Mouse (Mus musculus): ENCODE results near the gene Clybl. TPM values are rescaled to one million over a fixed set of nuclear protein-coding genes. Genes with fewer than 3 reads are reported as not detected.

The Clybl gene
- polyA plus RNA-seq, 1 experiment from 2014 or later, result 22.1 TPM

DNA sequence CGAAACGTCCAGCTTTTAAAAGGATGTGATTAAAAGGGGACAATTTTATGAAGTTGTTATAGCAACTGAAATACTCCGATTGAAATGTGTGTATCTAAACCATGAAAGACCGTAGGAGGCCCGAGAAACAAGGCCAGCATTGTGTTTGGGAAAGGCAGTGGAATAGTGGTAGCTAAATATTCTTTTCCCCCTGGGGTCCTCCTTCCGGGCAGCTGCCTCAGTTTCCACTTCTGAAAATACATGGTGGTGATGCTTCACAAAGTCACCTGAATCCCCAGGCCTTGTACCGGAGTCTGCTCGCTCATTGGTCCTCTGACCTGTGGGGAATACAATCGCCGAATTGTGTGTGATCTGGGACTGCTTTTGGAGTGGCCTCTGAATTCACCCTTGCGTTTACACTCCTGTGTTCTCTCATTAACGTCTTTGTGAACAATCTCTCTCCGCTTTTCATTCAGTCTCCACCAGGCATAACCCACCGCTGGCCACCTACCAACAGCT is 46.0 kb downstream of the Clybl start:
- Histone ChIP-seq H3K4me1 (ENCODE audit: control insufficient read depth, low read depth, low read length) (peaks cover 3% of the 10 kb centered on the region; the same call in 1 of the 2 replicates), H3K36me3 (ENCODE audit: control insufficient read depth, insufficient read depth) (no peaks in the 10 kb centered on the region), H3K4me2 (ENCODE audit: low read depth, low read length) (no peak overlapping the region), H3K9me3 (replicated peaks; ENCODE audit: control insufficient read depth, low read length) (no peaks in the 10 kb centered on the region), H3K27ac (ENCODE audit: low read length) (no peak overlapping the region), H3K9ac (ENCODE audit: low read depth, low read length) (no peak overlapping the region), H3K4me3 (ENCODE audit: low read depth, low read length) (no peak overlapping the region), H3K27me3 (ENCODE audit: control insufficient read depth, insufficient read depth, low read depth, low read length) (no peaks in the 10 kb centered on the region; the same call in 1 of the 2 replicates)
- no peak for ATAC-seq (ENCODE audit: low read depth)
- 55% methylated on average over 14 of the region's 14 CpGs for WGBS (ENCODE audit: insufficient replicate concordance)

GRCm38 (mm10) chr14:122228816-122229551 is 47.5 kb downstream of the Clybl start:
- Histone ChIP-seq H3K27me3 (ENCODE audit: control insufficient read depth, insufficient read depth, low read depth, low read length) (no peaks in the 10 kb centered on the region; the same call in 1 of the 2 replicates), H3K4me1 (ENCODE audit: control insufficient read depth, low read depth, low read length) (no peaks in the 10 kb centered on the region), H3K36me3 (ENCODE audit: control insufficient read depth, insufficient read depth) (no peaks in the 10 kb centered on the region), H3K27ac (ENCODE audit: low read length) (no peak overlapping the region), H3K4me2 (ENCODE audit: low read depth, low read length) (no peak overlapping the region), H3K9ac (ENCODE audit: low read depth, low read length) (no peak overlapping the region), H3K9me3 (replicated peaks; ENCODE audit: control insufficient read depth, low read length) (no peaks in the 10 kb centered on the region), H3K4me3 (ENCODE audit: low read depth, low read length) (no peak overlapping the region)
- 37% methylated on average over 23 of the region's 23 CpGs for WGBS (ENCODE audit: insufficient replicate concordance)
- ATAC-seq (ENCODE audit: low read depth), result no peak

DNA sequence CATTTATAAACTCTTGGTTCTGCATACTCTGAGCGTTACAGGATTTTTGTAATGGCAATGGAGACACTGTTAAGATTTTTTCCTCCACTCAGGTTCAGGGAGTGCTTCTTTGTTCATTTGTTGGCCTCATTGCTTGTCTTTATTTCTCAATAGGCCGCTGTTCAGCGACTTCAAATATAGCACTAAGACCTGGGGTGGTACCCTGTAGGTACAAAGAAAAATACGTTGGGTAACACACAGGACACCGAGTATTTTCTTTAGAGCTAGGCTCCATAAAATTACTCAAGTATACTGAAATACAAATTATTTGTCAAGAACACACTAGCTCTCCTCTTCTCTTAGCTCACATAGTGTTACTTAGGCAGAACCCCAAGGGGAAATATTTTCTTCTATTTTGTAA is 48.5 kb downstream of the Clybl start:
- H3K4me3 ChIP-seq (ENCODE audit: low read depth, low read length), result no peak overlapping the region
- H3K36me3 ChIP-seq (ENCODE audit: control insufficient read depth, insufficient read depth), result no peaks in the 10 kb centered on the region
- no peaks in the 10 kb centered on the region for H3K9me3 ChIP-seq (replicated peaks; ENCODE audit: control insufficient read depth, low read length)
- no peak overlapping the region for H3K9ac ChIP-seq (ENCODE audit: low read depth, low read length)
- H3K4me2 ChIP-seq (ENCODE audit: low read depth, low read length), result no peak overlapping the region
- no peak for ATAC-seq (ENCODE audit: low read depth)
- H3K4me1 ChIP-seq (ENCODE audit: control insufficient read depth, low read depth, low read length), result no peaks in the 10 kb centered on the region
- 76% methylated on average over 5 of the region's 5 CpGs for WGBS (ENCODE audit: insufficient replicate concordance)
- no peaks in the 10 kb centered on the region; the same call in 1 of the 2 replicates for H3K27me3 ChIP-seq (ENCODE audit: control insufficient read depth, insufficient read depth, low read depth, low read length)
- H3K27ac ChIP-seq (ENCODE audit: low read length), result no peak overlapping the region

GRCm38 (mm10) chr14:122230621-122231025 is 49.1 kb downstream of the Clybl start:
- Histone ChIP-seq H3K27ac (ENCODE audit: low read length) (no peak overlapping the region), H3K4me1 (ENCODE audit: control insufficient read depth, low read depth, low read length) (no peaks in the 10 kb centered on the region), H3K27me3 (ENCODE audit: control insufficient read depth, insufficient read depth, low read depth, low read length) (no peaks in the 10 kb centered on the region; the same call in 1 of the 2 replicates), H3K4me3 (ENCODE audit: low read depth, low read length) (no peak overlapping the region), H3K9me3 (replicated peaks; ENCODE audit: control insufficient read depth, low read length) (no peaks in the 10 kb centered on the region), H3K36me3 (ENCODE audit: control insufficient read depth, insufficient read depth) (no peaks in the 10 kb centered on the region), H3K4me2 (ENCODE audit: low read depth, low read length) (no peak overlapping the region), H3K9ac (ENCODE audit: low read depth, low read length) (no peak overlapping the region)
- ATAC-seq (ENCODE audit: low read depth), result no peak
- 60% methylated on average over 14 of the region's 14 CpGs for WGBS (ENCODE audit: insufficient replicate concordance)

- no peaks in the 10 kb centered on the region for H3K4me1 ChIP-seq (ENCODE audit: control insufficient read depth, low read depth, low read length)
- no peak for ATAC-seq (ENCODE audit: low read depth)
- no peaks in the 10 kb centered on the region for H3K36me3 ChIP-seq (ENCODE audit: control insufficient read depth, insufficient read depth)
- WGBS (ENCODE audit: insufficient replicate concordance), result 75% methylated on average over 10 of the region's 10 CpGs
- H3K4me2 ChIP-seq (ENCODE audit: low read depth, low read length), result no peak overlapping the region
- H3K9ac ChIP-seq (ENCODE audit: low read depth, low read length), result no peak overlapping the region
- no peak overlapping the region for H3K4me3 ChIP-seq (ENCODE audit: low read depth, low read length)
- no peaks in the 10 kb centered on the region for H3K9me3 ChIP-seq (replicated peaks; ENCODE audit: control insufficient read depth, low read length)
- no peaks in the 10 kb centered on the region; the same call in 1 of the 2 replicates for H3K27me3 ChIP-seq (ENCODE audit: control insufficient read depth, insufficient read depth, low read depth, low read length)
- no peak overlapping the region for H3K27ac ChIP-seq (ENCODE audit: low read length)
Observed at GRCm38 (mm10) chr14:122231073-122231472, 49.6 kb downstream of the Clybl start.

GRCm38 (mm10) chr14:122233212-122233714 is 51.8 kb downstream of the Clybl start:
- Histone ChIP-seq H3K36me3 (ENCODE audit: control insufficient read depth, insufficient read depth) (no peaks in the 10 kb centered on the region), H3K9me3 (replicated peaks; ENCODE audit: control insufficient read depth, low read length) (no peaks in the 10 kb centered on the region), H3K27me3 (ENCODE audit: control insufficient read depth, insufficient read depth, low read depth, low read length) (no peaks in the 10 kb centered on the region), H3K9ac (ENCODE audit: low read depth, low read length) (no peak overlapping the region), H3K4me1 (ENCODE audit: control insufficient read depth, low read depth, low read length) (no peaks in the 10 kb centered on the region), H3K27ac (ENCODE audit: low read length) (no peak overlapping the region), H3K4me2 (ENCODE audit: low read depth, low read length) (no peak overlapping the region), H3K4me3 (ENCODE audit: low read depth, low read length) (no peak overlapping the region)
- ATAC-seq (ENCODE audit: low read depth), result no peak
- WGBS (ENCODE audit: insufficient replicate concordance), result 75% methylated on average over 19 of the region's 19 CpGs

DNA sequence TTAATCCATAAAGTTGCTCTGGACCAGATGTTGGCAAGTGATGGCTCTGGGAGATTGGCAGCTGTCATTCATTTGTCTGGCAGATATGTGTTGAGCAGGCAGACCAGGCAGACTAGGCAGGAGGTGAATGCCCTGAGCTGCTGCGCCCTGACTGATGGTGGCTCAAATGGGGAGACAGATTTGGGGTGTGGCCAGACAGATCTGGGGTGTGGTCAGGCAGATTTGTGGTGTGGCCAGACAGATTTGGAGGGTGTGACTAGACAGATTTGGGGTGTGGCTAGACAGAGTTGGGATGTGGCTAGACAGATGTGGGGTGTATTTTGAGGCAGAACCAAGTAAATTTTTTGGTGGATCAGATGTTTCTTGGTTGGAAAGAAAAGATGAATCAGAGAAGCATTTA is 62.4 kb downstream of the Clybl start:
- no peaks in the 10 kb centered on the region for H3K27me3 ChIP-seq (ENCODE audit: control insufficient read depth, insufficient read depth, low read depth, low read length)
- H3K4me3 ChIP-seq (ENCODE audit: low read depth, low read length), result no peak overlapping the region
- H3K4me1 ChIP-seq (ENCODE audit: control insufficient read depth, low read depth, low read length), result no peaks in the 10 kb centered on the region
- no peak overlapping the region for H3K9ac ChIP-seq (ENCODE audit: low read depth, low read length)
- ATAC-seq (ENCODE audit: low read depth), result no peak
- H3K36me3 ChIP-seq (ENCODE audit: control insufficient read depth, insufficient read depth), result no peaks in the 10 kb centered on the region
- H3K27ac ChIP-seq (ENCODE audit: low read length), result no peak overlapping the region
- H3K4me2 ChIP-seq (ENCODE audit: low read depth, low read length), result no peak overlapping the region
- WGBS (ENCODE audit: insufficient replicate concordance), result 68% methylated on average over 1 of the region's 1 CpGs
- no peaks in the 10 kb centered on the region for H3K9me3 ChIP-seq (replicated peaks; ENCODE audit: control insufficient read depth, low read length)

DNA sequence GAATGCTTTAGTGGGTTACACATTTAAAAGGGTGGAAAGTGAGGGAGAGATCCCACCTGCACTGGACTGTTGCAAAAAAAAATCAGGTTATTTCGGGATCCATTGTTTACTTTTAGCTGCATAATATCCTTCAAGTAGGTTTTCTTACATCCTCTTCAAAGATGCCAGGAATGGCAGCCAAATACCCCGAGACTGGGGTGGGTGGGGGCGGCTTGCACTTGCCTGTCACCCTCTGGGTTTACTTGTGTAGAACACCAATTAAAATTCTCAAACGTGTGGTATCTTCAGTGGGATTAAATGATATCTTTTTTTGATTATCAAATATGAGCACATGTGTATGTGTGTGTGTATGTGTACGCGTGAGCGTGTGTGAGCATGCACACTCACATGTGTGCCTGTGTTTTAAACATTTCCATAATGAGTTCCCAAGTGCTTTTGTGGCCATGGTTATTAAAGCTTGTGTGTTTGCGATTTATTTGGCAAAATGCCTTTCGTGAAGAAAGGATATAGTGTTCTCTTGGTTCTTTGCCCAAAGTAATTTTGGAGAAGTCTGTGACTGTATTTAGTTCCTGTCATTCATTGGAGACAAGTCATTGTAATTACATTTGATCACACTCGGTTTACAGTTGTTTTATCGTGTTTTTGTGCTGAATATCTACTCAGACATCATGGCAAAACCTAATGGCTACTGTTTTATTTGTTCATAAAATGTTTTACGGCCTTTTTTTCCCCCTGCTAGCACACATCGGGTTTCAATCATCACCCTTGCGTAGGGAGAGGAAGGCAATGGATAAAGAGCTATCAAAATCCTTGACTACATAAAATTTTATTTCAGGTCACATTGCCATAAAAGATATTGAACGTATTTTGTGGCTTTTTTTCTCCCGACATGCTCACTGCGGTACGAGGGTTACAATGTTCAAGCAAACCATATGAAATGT is 65.7 kb downstream of the Clybl start:
- Histone ChIP-seq H3K36me3 (ENCODE audit: control insufficient read depth, insufficient read depth) (no peaks in the 10 kb centered on the region), H3K4me1 (ENCODE audit: control insufficient read depth, low read depth, low read length) (no peaks in the 10 kb centered on the region), H3K4me3 (ENCODE audit: low read depth, low read length) (no peak overlapping the region), H3K9me3 (replicated peaks; ENCODE audit: control insufficient read depth, low read length) (no peaks in the 10 kb centered on the region), H3K27me3 (ENCODE audit: control insufficient read depth, insufficient read depth, low read depth, low read length) (no peaks in the 10 kb centered on the region), H3K9ac (ENCODE audit: low read depth, low read length) (no peak overlapping the region), H3K4me2 (ENCODE audit: low read depth, low read length) (no peak overlapping the region), H3K27ac (ENCODE audit: low read length) (no peak overlapping the region)
- ATAC-seq (ENCODE audit: low read depth), result no peak
- WGBS (ENCODE audit: insufficient replicate concordance), result 78% methylated on average over 18 of the region's 18 CpGs

Data from liver, embryonic 16.5 days (tissue).